Mouse (Mus musculus): ENCODE data around the gene Rgs19. TPM values are rescaled to one million over a fixed set of nuclear protein-coding genes. Genes with fewer than 3 reads are reported as not detected.

Gene Rgs19
- total RNA-seq, 2 experiments from 2014 or later = 7.2 to 8.1 TPM

GRCm38 (mm10) chr2:181685686-181686085 is 8.1 kb downstream of the Rgs19 start:
- intact Hi-C loops (cut with DNase I) = no loop called here
- no peak for DNase-seq

- intact Hi-C loops (cut with DNase I) = no loop called here
- no peak for DNase-seq
Measured at GRCm38 (mm10) chr2:181684713-181685112, 9.1 kb downstream of the Rgs19 start.

DNA sequence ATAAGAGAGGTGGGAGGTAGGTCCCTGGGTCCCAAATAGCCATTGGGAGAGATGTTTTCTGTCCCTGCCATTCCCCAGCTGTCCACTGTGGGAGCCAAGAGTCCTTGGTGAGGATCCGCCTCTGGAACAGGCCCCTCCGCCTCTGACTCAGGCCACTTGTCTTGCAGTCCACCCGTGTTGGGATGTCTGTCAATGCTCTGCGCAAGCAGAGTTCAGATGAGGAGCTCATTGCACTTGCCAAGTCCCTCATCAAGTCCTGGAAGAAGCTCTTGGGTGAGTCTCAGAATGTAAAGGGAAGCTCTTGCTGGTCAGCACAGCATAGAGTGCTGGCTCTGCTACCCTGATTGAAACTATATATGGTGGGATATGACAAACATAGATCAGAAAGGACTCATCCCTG is 10.4 kb downstream of the Rgs19 start:
- intact Hi-C loops (cut with DNase I) = no loop called here
- DNase-seq = no peak

GRCm38 (mm10) chr2:181681978-181682377 is 11.8 kb downstream of the Rgs19 start:
- DNase-seq = no peak
- intact Hi-C loops (cut with DNase I) = no loop called here

DNA sequence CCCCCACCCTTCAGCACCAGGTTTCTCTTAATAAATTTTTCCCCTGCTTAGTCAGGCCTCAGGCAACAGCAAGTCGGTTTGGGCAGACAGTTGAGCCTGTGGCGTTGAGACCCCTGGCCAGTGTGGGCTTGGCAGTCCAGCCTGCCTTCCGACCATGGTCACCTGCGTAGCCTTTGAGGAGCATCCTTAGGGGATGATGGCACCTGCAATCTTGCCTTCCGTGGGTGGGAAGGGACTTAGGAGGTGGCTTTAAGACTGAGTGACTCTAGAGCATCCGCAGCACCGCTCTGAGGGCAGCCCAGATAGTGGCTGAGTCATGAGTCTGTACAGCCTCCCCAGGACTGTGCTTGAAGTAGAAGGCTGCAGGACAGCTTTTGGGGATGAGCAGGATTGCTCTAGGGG is 13.1 kb downstream of the Rgs19 start:
- intact Hi-C loops (cut with DNase I) = no loop called here

DNA sequence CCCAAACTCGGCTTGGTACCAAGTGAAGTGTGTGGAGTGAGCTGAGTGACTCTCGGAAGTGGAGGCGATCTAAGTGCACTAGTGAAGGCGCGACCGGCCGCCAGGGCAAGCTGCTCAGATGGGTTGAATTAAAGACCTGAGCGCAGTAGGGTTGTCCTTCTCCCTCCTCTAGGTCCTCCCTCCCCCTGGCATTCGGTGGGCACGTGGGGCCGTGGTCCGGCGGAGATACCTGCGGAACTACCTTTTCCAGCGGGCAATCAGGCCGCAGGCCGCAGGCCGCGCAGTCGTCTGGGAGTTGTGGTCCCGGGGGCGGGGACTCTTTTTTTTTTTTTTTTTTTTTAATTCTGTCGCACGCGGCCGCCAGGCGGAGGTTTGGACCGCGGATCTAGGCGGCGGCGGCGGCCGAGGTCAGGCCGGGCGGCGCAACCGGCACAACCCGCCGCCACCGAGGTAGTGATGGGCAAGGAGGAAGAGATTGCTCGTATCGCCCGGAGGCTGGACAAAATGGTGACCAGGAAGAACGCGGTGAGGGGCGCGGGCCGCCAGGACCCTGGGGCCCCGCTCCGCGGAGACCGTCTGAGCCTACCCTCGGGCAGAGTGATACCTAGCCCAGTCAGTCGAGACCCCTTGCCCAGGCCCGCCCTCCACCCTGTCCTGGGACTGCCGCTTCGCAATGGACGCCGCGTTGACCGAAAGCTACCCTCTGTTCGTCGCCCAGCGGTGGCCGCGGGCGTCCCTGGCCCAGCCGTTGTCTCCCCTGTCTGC is 13.6 kb downstream of the Rgs19 start, which contains the start of gene Tcea2:
Gene Tcea2, plus strand, starts transcription at position 360 of the 765 bp plus-strand sequence.
- intact Hi-C loops (cut with DNase I) = loop anchor here (2.0 to 10.0 kb wide), 3 partner anchors 35 to 285 kb away; no protein-coding TSS in a partner anchor
- peak; percentile 73 to 74 for DNase-seq

More for the DNA sequence above, 13.1 kb downstream of the Rgs19 start:
- no peak for DNase-seq

DNA sequence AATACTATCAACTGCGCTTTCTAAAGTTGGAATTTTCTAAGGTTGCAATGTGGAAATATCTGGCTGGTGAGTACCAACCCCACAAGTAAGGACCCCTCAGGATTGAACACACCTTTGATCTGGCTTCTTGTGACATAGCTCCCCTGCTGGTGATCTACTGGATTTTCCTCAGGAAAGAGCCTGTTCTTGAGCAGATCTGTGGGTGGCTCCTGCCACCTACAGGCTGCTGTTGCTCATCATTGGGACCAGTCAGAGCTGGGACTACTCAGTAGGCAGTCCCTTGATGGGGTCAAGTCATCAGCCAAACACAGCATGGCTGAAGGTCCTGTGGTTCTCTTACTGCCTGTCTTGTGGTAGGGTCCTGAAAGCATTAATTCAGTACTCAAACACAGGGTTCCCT is 15.0 kb downstream of the Rgs19 start:
- peak; percentile 80 to 81 for DNase-seq
- intact Hi-C loops (cut with DNase I) = loop anchor here (1.0 to 10.0 kb wide), 4 partner anchors 19 to 284 kb away; no protein-coding TSS in a partner anchor

DNA sequence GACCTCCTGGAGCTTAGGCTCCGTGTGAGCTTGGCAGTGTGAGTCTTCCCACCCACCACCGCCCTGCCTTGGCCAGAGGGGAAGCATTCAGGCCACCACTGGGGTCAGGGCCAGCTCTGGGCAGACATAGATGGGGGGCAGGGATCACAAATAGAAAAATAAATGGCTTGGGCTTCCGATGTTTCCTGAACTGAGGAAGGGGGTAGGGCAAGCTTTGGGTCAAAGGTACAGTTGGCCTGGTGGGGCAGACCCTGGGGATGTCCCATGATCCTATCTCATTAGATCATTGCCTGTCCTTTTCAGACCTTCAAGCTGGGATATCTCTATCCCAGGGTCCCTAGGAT is 16.1 kb downstream of the Rgs19 start:
- intact Hi-C loops (cut with DNase I) = loop anchor here (1.0 to 10.0 kb wide), 4 partner anchors 18 to 283 kb away; no protein-coding TSS in a partner anchor
- DNase-seq = no peak

DNA sequence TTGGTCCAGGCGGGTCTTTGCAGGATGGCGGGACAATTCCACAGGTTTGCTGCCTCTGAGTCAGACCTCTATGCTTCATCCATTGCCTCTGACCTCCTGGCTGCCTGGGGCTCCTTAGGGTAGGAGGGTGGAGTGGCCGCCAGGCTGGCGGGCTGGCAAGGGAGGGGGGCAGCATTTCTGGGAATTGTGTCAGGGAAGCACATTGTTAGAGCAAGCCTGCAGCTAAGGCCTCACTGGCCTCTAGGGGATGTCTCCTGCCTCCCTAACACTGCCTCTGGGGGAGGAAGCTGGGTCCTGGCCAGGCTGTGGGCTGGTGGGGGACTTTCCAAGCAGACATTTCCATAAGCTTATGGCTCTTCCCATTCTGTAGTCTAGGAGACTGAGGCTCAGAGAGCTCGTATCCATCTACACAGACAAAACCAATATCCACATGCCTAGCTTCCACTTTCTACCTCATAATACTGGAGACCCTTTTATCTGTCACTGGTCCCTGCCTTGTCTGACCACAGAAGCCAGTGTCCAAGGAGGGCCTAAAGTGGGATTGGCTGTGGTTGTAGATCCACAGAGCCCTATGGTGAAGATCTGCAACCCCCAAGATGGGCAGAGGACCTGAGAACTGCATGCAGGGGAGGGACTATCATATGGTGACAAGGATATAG is 16.6 kb downstream of the Rgs19 start:
- intact Hi-C loops (cut with DNase I) = loop anchor here (10.0 kb wide), 1 partner anchor 282 kb away; no protein-coding TSS in a partner anchor
- peak; percentile 58 to 65 for DNase-seq

DNA sequence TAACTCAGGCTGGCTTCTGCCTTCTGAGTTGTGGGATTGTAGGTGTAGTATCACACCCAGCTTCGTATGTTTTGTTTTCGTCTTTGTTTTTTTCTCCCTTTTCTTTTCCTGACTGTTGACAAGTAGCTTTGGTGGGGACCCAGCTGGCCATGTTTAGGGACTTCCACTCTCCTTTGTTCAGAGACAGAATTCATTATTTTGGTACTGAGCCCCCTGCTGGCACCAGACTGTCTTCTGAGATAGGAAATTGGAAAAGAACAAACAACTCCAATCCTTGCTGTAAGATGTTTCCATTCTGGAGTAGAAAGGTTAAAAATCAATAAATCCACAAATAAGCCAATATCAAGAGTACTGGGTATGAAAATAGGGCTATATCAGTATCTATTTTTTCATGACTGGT is 17.4 kb downstream of the Rgs19 start:
- intact Hi-C loops (cut with DNase I) = loop anchor here (10.0 kb wide), 1 partner anchor 282 kb away; no protein-coding TSS in a partner anchor
- DNase-seq = no peak

DNA sequence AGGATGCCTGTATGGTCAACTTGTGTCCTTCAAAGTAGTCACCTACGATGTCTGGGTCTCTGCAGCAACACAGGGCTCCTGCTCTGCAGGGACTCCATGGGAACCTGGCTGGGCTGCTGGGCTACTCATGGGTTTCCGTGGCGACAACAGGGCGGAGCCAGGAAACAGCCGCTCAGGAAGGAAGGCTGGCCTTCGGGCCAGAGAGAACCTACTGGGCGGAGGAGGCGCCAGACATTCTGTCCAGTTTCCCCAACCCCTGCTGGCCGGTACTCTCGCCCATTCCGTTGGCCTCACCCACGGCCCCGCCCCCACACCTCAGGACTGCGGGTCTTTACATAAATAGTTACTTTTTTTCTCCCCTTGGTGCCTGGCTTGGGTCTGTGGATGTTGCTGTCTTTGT is 18.3 kb downstream of the Rgs19 start:
- peak; percentile 79 to 82 for DNase-seq
- intact Hi-C loops (cut with DNase I) = loop anchor here (10.0 kb wide), 1 partner anchor 281 kb away; no protein-coding TSS in a partner anchor

- intact Hi-C loops (cut with DNase I) = loop anchor here (10.0 kb wide), 1 partner anchor 280 kb away; no protein-coding TSS in a partner anchor
- no peak for DNase-seq
Measured at GRCm38 (mm10) chr2:181674934-181675333, 18.8 kb downstream of the Rgs19 start.

- intact Hi-C loops (cut with DNase I) = loop anchor here (10.0 kb wide), 1 partner anchor 279 kb away; no protein-coding TSS in a partner anchor
- DNase-seq = no peak
Measured at GRCm38 (mm10) chr2:181673501-181673900, 20.3 kb downstream of the Rgs19 start.

GRCm38 (mm10) chr2:181671984-181672383 is 21.8 kb downstream of the Rgs19 start:
- no peak for DNase-seq
- intact Hi-C loops (cut with DNase I) = loop anchor here (10.0 kb wide), 1 partner anchor 277 kb away; no protein-coding TSS in a partner anchor

DNA sequence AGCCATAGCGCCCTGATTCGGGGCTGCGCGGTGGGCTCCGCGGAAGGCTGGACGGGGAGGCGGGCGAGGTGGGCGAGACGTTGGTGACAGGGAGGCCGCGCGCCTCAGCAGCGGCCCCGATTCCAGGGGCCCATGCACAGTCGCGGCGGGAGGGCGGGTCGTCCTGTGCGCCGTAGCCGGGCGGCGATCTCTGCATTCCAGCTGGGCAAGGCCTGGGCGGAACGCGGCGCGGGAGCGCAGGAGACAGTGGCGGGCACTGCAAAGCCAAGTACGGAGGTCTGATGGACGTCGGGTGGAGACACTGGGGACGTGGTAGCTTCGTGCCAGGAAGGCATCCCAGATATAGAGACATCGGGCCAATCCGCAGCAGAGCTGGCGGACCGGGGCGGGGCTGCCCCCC is 22.5 kb downstream of the Rgs19 start, which contains the start of gene Sox18:
Gene Sox18, minus strand, starts transcription at position 315 of the 400 bp plus-strand sequence.
- DNase-seq = peak; percentile 73 to 80
- intact Hi-C loops (cut with DNase I) = loop anchor here (10.0 kb wide), 1 partner anchor 277 kb away; no protein-coding TSS in a partner anchor

DNA sequence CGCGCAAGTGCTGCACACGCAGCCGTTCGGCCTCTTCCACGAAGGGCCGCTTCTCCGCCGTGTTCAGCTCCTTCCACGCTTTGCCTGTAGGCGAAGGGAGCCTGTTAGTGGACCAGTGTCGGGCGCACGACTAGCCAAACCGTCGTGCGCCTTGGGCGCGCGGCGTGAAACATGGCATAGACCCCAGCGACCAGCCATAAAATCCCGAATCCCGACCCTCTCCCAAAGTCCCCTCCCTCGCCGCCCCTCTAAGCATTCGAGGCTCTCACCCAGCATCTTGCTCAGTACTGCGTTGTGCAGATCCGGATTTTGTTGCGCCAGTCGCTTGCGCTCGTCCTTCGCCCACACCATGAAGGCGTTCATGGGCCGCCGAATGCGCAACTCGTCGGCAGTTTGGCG is 22.9 kb downstream of the Rgs19 start:
- no peak for DNase-seq
- intact Hi-C loops (cut with DNase I) = loop anchor here (10.0 kb wide), 1 partner anchor 276 kb away; no protein-coding TSS in a partner anchor

- peak in 1 of 2 experiments; percentile 36 for DNase-seq
- intact Hi-C loops (cut with DNase I) = loop anchor here (10.0 kb wide), 1 partner anchor 276 kb away; no protein-coding TSS in a partner anchor
Measured at GRCm38 (mm10) chr2:181670285-181670912, 23.4 kb downstream of the Rgs19 start.

- intact Hi-C loops (cut with DNase I) = no loop called here
- DNase-seq = peak; percentile 77 to 78
Measured at GRCm38 (mm10) chr2:181663298-181663630, 30.5 kb downstream of the Rgs19 start.

DNA sequence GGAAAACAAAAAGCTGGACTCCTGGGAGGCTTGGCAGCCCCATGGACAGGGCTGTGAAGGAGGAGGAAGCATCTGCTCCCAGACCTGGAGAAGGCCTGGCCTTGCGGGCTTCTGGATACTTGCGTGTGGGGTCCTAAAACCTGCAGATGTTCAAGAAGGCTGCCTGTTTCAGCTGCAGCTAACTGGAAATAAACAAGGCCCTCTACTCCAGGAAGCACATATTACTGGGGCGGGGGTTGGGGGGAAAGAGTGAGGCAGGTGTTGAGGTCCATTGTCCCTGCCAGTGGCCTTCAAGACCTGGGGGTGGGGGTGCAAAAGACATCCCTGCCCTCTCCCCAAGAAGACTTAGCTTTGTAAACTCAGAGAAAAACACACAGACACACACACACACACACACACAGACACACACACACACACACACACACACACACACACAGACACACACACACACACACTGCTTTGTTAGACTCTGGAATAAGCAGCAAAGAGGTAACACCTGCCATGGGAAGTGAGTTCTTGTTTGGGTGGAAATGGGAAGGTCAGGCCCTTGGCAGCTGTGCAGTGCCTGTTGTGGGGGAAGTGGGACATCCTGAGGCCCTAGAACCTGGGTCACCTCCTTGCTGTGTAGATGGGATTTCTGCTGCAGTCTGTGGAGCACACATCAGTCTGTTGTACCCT is 31.0 kb downstream of the Rgs19 start:
- intact Hi-C loops (cut with DNase I) = no loop called here

DNA sequence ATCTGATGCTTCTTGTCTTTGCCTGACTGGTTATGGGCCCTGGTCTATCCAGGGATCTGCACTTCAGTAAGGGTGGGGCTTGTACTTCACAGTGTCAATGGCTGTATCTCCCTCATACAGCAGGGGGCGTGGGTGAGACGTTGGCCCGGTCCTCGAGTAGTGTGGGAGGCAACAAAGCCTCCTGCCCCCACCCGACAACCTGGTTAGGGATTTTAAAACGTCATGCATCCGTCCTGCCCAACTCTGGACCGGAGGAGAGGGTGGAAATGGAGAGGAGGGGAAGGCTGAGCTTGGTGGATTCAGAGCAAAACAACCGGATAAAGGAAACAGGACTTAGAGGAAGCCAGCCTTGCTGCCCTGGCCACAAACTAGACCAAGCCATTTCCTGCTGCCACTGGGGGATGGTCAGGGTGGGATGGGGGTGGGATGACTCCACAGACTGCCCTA is 34.1 kb downstream of the Rgs19 start:
- intact Hi-C loops (cut with DNase I) = loop anchor here (1.0 to 5.0 kb wide), 2 partner anchors 19 to 37 kb away; no protein-coding TSS in a partner anchor
- peak; percentile 90 to 91 for DNase-seq

More for the DNA sequence above, 31.0 kb downstream of the Rgs19 start:
- DNase-seq = no peak

Data from heart, postnatal 14 days (tissue).